Mouse (Mus musculus) MEL (cell line): Measurements from ENCODE around the gene Cyp2c23. TPM values are rescaled to one million over a fixed set of nuclear protein-coding genes. Genes with fewer than 3 reads are reported as not detected.

Source experiments
- DNase-seq: peaks from one replicate; pipeline ENCODE4 v3.0.0; 2011; ENCODE audit warnings: low read depth, low spot score
- H3K27ac ChIP-seq: 2 replicates; pipeline ENCODE4 v1.5.1; 2012; ENCODE audit warnings: low read depth, mild to moderate bottlenecking, control low read depth, low read length, moderate library complexity; ENCODE audit not compliant: control insufficient read depth
- H3K27me3 ChIP-seq, 2 experiments: fragments of 150-350 bp in 1 of 2; sonication (generic) in 1 of 2; 2 replicates each; pipeline ENCODE4 v1.6.1; 2012; ENCODE audit warnings: low read length in 2 of 2, mild to moderate bottlenecking in 2 of 2, improper control_type of control experiment in 1 of 2, moderate library complexity in 1 of 2; ENCODE audit not compliant: insufficient read depth in 2 of 2, control insufficient read depth in 1 of 2
- H3K36me3 ChIP-seq, 2 experiments: 2 replicates each; pipeline ENCODE4 v1.6.1; 2012 to 2014; ENCODE audit warnings: low read length in 2 of 2, improper control_type of control experiment in 1 of 2, inconsistent platforms in 1 of 2, mild to moderate bottlenecking in 1 of 2; ENCODE audit not compliant: insufficient read depth in 2 of 2, control insufficient read depth in 1 of 2
- H3K4me1 ChIP-seq, 2 experiments: fragments of 150-350 bp in 1 of 2; sonication (generic) in 1 of 2; 2 replicates each; pipeline ENCODE4 v1.6.1; 2012; ENCODE audit warnings: low read length in 2 of 2, improper control_type of control experiment in 1 of 2, mild to moderate bottlenecking in 1 of 2; ENCODE audit not compliant: insufficient read depth in 2 of 2, control insufficient read depth in 1 of 2
- H3K4me3 ChIP-seq, 2 experiments: fragments of 150-350 bp in 1 of 2; sonication (generic) in 1 of 2; 2 replicates each; pipeline ENCODE4 v1.5.1; 2012; ENCODE audit warnings: low read depth in 2 of 2, low read length in 2 of 2, mild to moderate bottlenecking in 2 of 2, moderate library complexity in 2 of 2, control low read depth in 1 of 2, improper control_type of control experiment in 1 of 2; ENCODE audit not compliant: control insufficient read depth in 1 of 2, insufficient read depth in 1 of 2
- H3K79me2 ChIP-seq: 2 replicates; pipeline ENCODE4 v1.6.1; 2012; ENCODE audit warnings: mild to moderate bottlenecking, low read length, moderate library complexity; ENCODE audit not compliant: control insufficient read depth, poor library complexity, insufficient read depth
- H3K9ac ChIP-seq: 2 replicates; pipeline ENCODE4 v1.6.1; 2012; ENCODE audit warnings: low read depth, mild to moderate bottlenecking, control low read depth, low read length, moderate library complexity; ENCODE audit not compliant: control insufficient read depth, poor library complexity, severe bottlenecking
- H3K9me3 ChIP-seq: fragments of 150-350 bp; sonication (generic); replicated peaks from 2 replicates; pipeline ENCODE4 v1.6.1; 2012; ENCODE audit warnings: mild to moderate bottlenecking, low read length, improper control_type of control experiment, moderate library complexity; ENCODE audit not compliant: insufficient read depth
- CHD1 ChIP-seq: IDR thresholded peaks from 2 replicates; pipeline ENCODE4 v1.6.1; 2012; ENCODE audit warnings: low read depth, mild to moderate bottlenecking, inconsistent platforms, low read length, improper control_type of control experiment
- CHD2 ChIP-seq: IDR thresholded peaks from 2 replicates; pipeline ENCODE4 v1.6.1; 2011; ENCODE audit warnings: low read length, improper control_type of control experiment
- CTCF ChIP-seq, 3 experiments: IDR thresholded peaks in 2 of 3; conservative IDR thresholded peaks in 1 of 3; 2 replicates each; pipeline ENCODE4 v1.5.1; 2011 to 2012; ENCODE audit warnings: low read length in 3 of 3, low read depth in 2 of 3, mild to moderate bottlenecking in 2 of 3, improper control_type of control experiment in 1 of 3, inconsistent platforms in 1 of 3, mixed read lengths in 1 of 3, moderate library complexity in 1 of 3; ENCODE audit not compliant: control insufficient read depth in 1 of 3, insufficient read depth in 1 of 3, poor library complexity in 1 of 3, severe bottlenecking in 1 of 3
- E2F4 ChIP-seq: IDR thresholded peaks from 2 replicates; pipeline ENCODE4 v1.6.1; 2011; ENCODE audit warnings: low read depth, low read length, improper control_type of control experiment, borderline replicate concordance
- EP300 ChIP-seq, 2 experiments: IDR thresholded peaks; 2 replicates each; pipeline ENCODE4 v1.6.1; 2011; ENCODE audit warnings: improper control_type of control experiment in 2 of 2, low read length in 2 of 2, low read depth in 1 of 2, mild to moderate bottlenecking in 1 of 2
- KAT2A ChIP-seq: conservative IDR thresholded peaks from 2 replicates; pipeline ENCODE4 v1.6.1; 2012; ENCODE audit warnings: low read depth, low read length, improper control_type of control experiment, inconsistent platforms
- MEF2A ChIP-seq: IDR thresholded peaks from 2 replicates; pipeline ENCODE4 v1.6.1; 2014; ENCODE audit warnings: low read depth, mild to moderate bottlenecking, inconsistent platforms, low read length, improper control_type of control experiment; ENCODE audit not compliant: poor library complexity, insufficient replicate concordance, severe bottlenecking; ENCODE audit errors: extremely low read depth
- MYC ChIP-seq: IDR thresholded peaks from 2 replicates; pipeline ENCODE4 v1.6.1; 2011; ENCODE audit warnings: low read depth, mild to moderate bottlenecking, low read length, improper control_type of control experiment, moderate library complexity
- NELFE ChIP-seq: IDR thresholded peaks from 2 replicates; pipeline ENCODE4 v1.6.1; 2011; ENCODE audit warnings: low read depth, low read length, improper control_type of control experiment
- NRF1 ChIP-seq: IDR thresholded peaks from 2 replicates; pipeline ENCODE4 v1.6.1; 2014; ENCODE audit warnings: low read depth, mild to moderate bottlenecking, inconsistent platforms, low read length, improper control_type of control experiment, moderate library complexity; ENCODE audit not compliant: poor library complexity, insufficient read depth, severe bottlenecking
- POLR2A ChIP-seq, 2 experiments: IDR thresholded peaks; 2 replicates each; pipeline ENCODE4 v1.6.1; 2011 to 2012; ENCODE audit warnings: low read length in 2 of 2, mild to moderate bottlenecking in 2 of 2, control low read depth in 1 of 2, improper control_type of control experiment in 1 of 2, low read depth in 1 of 2, moderate library complexity in 1 of 2; ENCODE audit not compliant: control insufficient read depth in 1 of 2, insufficient read depth in 1 of 2, poor library complexity in 1 of 2
- POLR2AphosphoS5 ChIP-seq: IDR thresholded peaks from 2 replicates; pipeline ENCODE4 v1.6.1; 2012; ENCODE audit warnings: low read depth, borderline replicate concordance, mild to moderate bottlenecking, inconsistent platforms, low read length, moderate library complexity, mixed read lengths
- RAD21 ChIP-seq: IDR thresholded peaks from 2 replicates; pipeline ENCODE4 v1.6.1; 2011; ENCODE audit warnings: mild to moderate bottlenecking, low read depth, low read length, improper control_type of control experiment
- RCOR1 ChIP-seq: IDR thresholded peaks from 2 replicates; pipeline ENCODE4 v1.6.1; 2012; ENCODE audit warnings: low read depth, mild to moderate bottlenecking, inconsistent platforms, low read length, improper control_type of control experiment
- SMC3 ChIP-seq: IDR thresholded peaks from 2 replicates; pipeline ENCODE4 v1.6.1; 2011; ENCODE audit warnings: low read depth, low read length, improper control_type of control experiment
- TCF12 ChIP-seq: IDR thresholded peaks from 2 replicates; pipeline ENCODE4 v1.6.1; 2014; ENCODE audit warnings: low read depth, mild to moderate bottlenecking, inconsistent platforms, low read length, improper control_type of control experiment, moderate library complexity
- UBTF ChIP-seq: IDR thresholded peaks from 2 replicates; pipeline ENCODE4 v1.6.1; 2012; ENCODE audit warnings: low read depth, mild to moderate bottlenecking, inconsistent platforms, low read length, improper control_type of control experiment, moderate library complexity, borderline replicate concordance; ENCODE audit not compliant: insufficient read depth
- USF1 ChIP-seq: IDR thresholded peaks from 2 replicates; pipeline ENCODE4 v1.6.1; 2014; ENCODE audit warnings: low read depth, mild to moderate bottlenecking, inconsistent platforms, low read length, improper control_type of control experiment, moderate library complexity
- ZC3H11A ChIP-seq: IDR thresholded peaks from 2 replicates; pipeline ENCODE4 v1.6.1; 2012; ENCODE audit warnings: low read depth, mild to moderate bottlenecking, inconsistent platforms, low read length, improper control_type of control experiment
- polyA plus RNA-seq, 2 experiments: library from polyadenylated mRNA; stranded (reverse) in 1 of 2; unstranded in 1 of 2; fragments of >175 nt in 1 of 2; fragments of >200 nt in 1 of 2; gene quantifications; 2 replicates each; pipeline versions ENCODE4 v1.2.1 to v1.2.4; 2012; ENCODE audit warnings: low replicate concordance in 2 of 2, low read depth in 1 of 2; ENCODE audit not compliant: insufficient read length in 2 of 2, insufficient read depth in 1 of 2, missing spikeins in 1 of 2
- total RNA-seq: library from RNA; depleted of rRNA; stranded (reverse); fragments of 300-350 nt; gene quantifications from 2 replicates; pipeline ENCODE4 v1.2.3, GENCODE M21; 2012; rRNA removed

Gene Cyp2c23
- total and polyA plus RNA-seq, 3 experiments, result not detected

DNA sequence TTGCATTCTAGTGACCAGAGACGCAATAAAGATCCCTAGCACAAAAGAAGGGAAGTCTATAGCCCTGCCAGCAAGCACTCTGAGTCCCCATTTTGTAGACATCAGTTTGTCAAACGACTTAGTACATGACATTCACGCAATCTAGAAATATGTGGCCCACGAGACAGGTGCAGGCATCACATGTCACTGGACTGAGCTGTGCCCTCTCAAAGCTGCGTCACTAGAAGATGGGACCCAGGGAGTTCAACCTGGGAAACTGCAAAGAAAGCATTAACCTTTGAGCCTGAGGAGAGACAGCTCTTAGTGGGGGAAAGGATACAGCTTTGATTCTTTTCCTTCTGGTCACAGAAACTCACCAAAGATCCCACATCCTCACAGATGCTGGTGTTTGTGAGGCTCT, 73.7 kb downstream of the Cyp2c23 start:
- Histone ChIP-seq H3K36me3 (no peaks in the 10 kb centered on the region), H3K27me3 (peaks cover 0 to 12% of the 10 kb centered on the region in 2 experiments; a peak in 3 of 4 replicates), H3K4me1 (no peaks in the 10 kb centered on the region)
- TF ChIP-seq RAD21, result no peak
- no peak for TF ChIP-seq SMC3
- TF ChIP-seq MYC, result no peak
- TF ChIP-seq ZC3H11A, result no peak
- no peak for TF ChIP-seq NRF1
- no peak for TF ChIP-seq CTCF (IDR thresholded peaks at IDR 0.05 in 2 of 3, conservative IDR thresholded peaks at IDR 0.05 in 1 of 3; ENCODE audit: control insufficient read depth in 1 of 3, insufficient read depth in 1 of 3, low read depth in 2 of 3, low read length in 3 of 3, poor library complexity in 1 of 3, severe bottlenecking in 1 of 3)
- no peak for TF ChIP-seq NELFE
- no peak for TF ChIP-seq CHD1
- TF ChIP-seq KAT2A, result no peak
- TF ChIP-seq POLR2AphosphoS5, result no peak
- TF ChIP-seq POLR2A (IDR thresholded peaks at IDR 0.05; ENCODE audit: control insufficient read depth in 1 of 2, insufficient read depth in 1 of 2, low read depth in 1 of 2, low read length in 2 of 2, poor library complexity in 1 of 2), result no peak
- no peak for TF ChIP-seq USF1
- no peak for TF ChIP-seq UBTF
- no peak for TF ChIP-seq CHD2
- no peak for TF ChIP-seq RCOR1
- no peak for TF ChIP-seq MEF2A
- TF ChIP-seq E2F4, result no peak
- TF ChIP-seq TCF12, result no peak
- no peak for TF ChIP-seq EP300 (IDR thresholded peaks at IDR 0.05; ENCODE audit: low read depth in 1 of 2, low read length in 2 of 2)
- TF ChIP-seq, all 39 proteins: peak for 0
- Histone ChIP-seq H3K4me3 (no peak overlapping the region), H3K9me3 (no peaks in the 10 kb centered on the region), H3K27ac (no peak overlapping the region), H3K79me2 (no peaks in the 10 kb centered on the region), H3K9ac (no peak overlapping the region)
- DNase-seq, result no peak

Other genes starting within 250 kb of the Cyp2c23 start
- not detected in 2 replicates for gene Abcc2, start 247.0 kb downstream of the Cyp2c23 start, total RNA-seq
- under 1 TPM in 1 of 2 experiments, not detected in 1; 0.04 TPM for gene Abcc2, start 247.0 kb downstream of the Cyp2c23 start, polyA plus RNA-seq
- gene Dnmbp, start 89.0 kb downstream of the Cyp2c23 start, total RNA-seq, result 5.4 and 6.2 TPM in 2 replicates
- 1 to 10 TPM in 1 of 2 experiments, not detected in 1; 9.4 TPM for gene Dnmbp, start 89.0 kb downstream of the Cyp2c23 start, polyA plus RNA-seq
- 0.27 and 0.39 TPM in 2 replicates for gene Cpn1, start 42.7 kb downstream of the Cyp2c23 start, total RNA-seq
- under 1 TPM in 1 of 2 experiments, not detected in 1; 0.33 TPM for gene Cpn1, start 42.7 kb downstream of the Cyp2c23 start, polyA plus RNA-seq
- gene Erlin1, start 40.6 kb upstream of the Cyp2c23 start, total RNA-seq, result 23.8 and 25.0 TPM in 2 replicates
- 100 to 1,000 TPM in 1 of 2 experiments, 10 to 100 TPM in 1; 39.5 to 108 TPM for gene Erlin1, start 40.6 kb upstream of the Cyp2c23 start, polyA plus RNA-seq
- 55.9 and 58.3 TPM in 2 replicates for gene Chuk, start 78.3 kb upstream of the Cyp2c23 start, total RNA-seq
- gene Chuk, start 78.3 kb upstream of the Cyp2c23 start, polyA plus RNA-seq, result 100 to 1,000 TPM in 1 of 2 experiments, 10 to 100 TPM in 1; 50.5 to 463 TPM
- gene Cwf19l1, start 106.7 kb upstream of the Cyp2c23 start, total RNA-seq, result 28.2 and 29.0 TPM in 2 replicates
- gene Cwf19l1, start 106.7 kb upstream of the Cyp2c23 start, polyA plus RNA-seq, result 10 to 100 TPM in 1 of 2 experiments, not detected in 1; 68.6 TPM
- 171 and 193 TPM in 2 replicates for gene Bloc1s2, start 117.2 kb upstream of the Cyp2c23 start, total RNA-seq
- gene Bloc1s2, start 117.2 kb upstream of the Cyp2c23 start, polyA plus RNA-seq, result 100 to 1,000 TPM in 1 of 2 experiments, not detected in 1; 151 TPM
- not detected in 2 replicates for gene Pkd2l1, start 163.2 kb upstream of the Cyp2c23 start, total RNA-seq
- not detected for gene Pkd2l1, start 163.2 kb upstream of the Cyp2c23 start, polyA plus RNA-seq
- 0.96 and 1.4 TPM in 2 replicates for gene Scd3, start 174.1 kb upstream of the Cyp2c23 start, total RNA-seq
- gene Scd3, start 174.1 kb upstream of the Cyp2c23 start, polyA plus RNA-seq, result 100 to 1,000 TPM in 1 of 2 experiments, under 1 TPM in 1; 0.65 to 745 TPM